Mouse (Mus musculus): Measurements from ENCODE around the gene Zfand4.
A peak's percentile ranks its signal among the peaks of the same experiment; 100 is the strongest.
"Not testable (repeated sequence)": the region's sequence is repeated elsewhere in the genome, so short reads cannot be mapped to it uniquely, and the experiment has no call there.

Zfand4 gene

DNA sequence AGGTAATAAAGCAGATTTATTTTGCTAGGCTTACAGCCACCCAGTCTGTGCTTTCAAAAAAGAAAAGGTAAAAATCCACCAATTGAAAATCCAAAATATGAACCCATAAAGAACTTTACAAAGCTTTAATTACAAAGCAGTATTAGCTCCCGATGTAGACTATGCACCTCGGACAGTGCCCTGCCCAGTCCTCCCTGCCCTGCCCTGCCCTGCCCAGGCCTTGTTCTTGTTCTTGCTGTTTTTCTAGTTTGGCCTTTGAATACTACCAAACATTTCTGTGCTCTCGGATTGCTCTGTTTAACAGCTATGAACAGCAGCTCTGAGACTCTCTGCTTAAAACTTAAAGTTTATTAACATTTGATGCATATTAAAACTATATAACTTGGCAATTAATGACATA is 62.6 kb downstream of the Zfand4 start:
- DNase-seq: no peak

DNA sequence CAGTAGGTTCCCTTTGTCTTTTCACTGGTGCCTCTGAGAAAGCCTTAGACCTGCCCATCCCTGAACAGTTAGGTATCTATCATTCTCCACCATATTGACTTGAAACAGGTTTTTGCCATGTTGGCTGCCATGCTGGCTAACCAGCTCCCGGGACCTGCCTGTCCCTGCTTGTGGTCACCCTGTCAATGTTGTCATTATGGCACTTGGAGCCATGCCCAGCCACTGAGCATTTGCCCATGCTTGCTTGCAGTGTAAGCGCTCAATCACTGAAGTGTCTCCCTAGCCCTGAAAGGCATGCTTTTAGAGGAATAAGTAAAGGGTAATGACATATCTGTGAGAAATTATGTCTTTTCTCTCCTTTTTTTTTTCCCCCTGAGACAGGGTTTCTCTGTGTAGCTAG is 67.4 kb downstream of the Zfand4 start:
- no peak for DNase-seq

DNA sequence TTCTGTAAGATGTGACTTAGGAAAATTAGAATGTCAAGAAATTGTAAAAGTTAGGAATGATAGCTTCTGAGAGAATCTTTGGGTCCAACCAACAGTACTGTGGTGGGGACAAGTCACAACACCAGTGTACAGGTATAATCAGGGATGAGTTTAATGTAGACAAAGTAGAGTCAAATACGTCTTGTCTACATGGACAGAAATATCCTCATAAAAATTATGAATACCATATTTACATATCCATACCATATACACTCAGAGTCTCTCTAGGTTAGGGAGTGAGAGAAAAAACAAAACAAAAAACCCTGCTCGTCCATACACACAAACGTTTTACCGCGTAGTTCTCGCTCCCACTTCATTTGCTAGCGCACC is 73.4 kb downstream of the Zfand4 start:
- DNase-seq: no peak

- DNase-seq: peak; percentile 97
Measured at GRCm38 (mm10) chr6:116337835-116338501, 73.9 kb downstream of the Zfand4 start, which contains the start of gene March8. TSS of gene March8 (plus strand) at chr6:116338024.

DNA sequence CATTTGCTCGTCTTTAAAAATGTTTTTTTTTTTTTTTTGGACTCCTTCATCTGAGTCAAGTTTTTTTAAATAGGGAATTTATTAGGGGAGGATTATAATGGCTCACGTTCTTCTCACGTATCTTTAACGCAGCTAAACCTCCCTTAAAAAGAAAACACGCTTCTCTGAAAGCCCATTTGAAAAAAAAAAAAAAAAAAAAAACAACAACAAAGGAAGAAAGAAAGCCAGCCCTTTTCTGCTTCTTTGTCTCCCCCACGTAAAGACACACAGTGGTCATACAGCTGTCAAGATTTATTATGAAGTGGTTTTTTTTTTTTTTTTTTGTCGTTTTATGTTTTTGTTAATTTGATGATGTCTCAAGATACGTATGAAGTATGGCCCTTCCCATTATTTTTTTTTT is 74.5 kb downstream of the Zfand4 start:
- DNase-seq: no peak

GRCm38 (mm10) chr6:116339088-116339487 is 75.1 kb downstream of the Zfand4 start:
- no peak for DNase-seq

GRCm38 (mm10) chr6:116340521-116340920 is 76.5 kb downstream of the Zfand4 start:
- no peak for DNase-seq

- no peak for DNase-seq
Measured at GRCm38 (mm10) chr6:116347953-116348352, 83.9 kb downstream of the Zfand4 start.

- DNase-seq: no peak
Measured at GRCm38 (mm10) chr6:116349997-116350396, 86.0 kb downstream of the Zfand4 start.

DNA sequence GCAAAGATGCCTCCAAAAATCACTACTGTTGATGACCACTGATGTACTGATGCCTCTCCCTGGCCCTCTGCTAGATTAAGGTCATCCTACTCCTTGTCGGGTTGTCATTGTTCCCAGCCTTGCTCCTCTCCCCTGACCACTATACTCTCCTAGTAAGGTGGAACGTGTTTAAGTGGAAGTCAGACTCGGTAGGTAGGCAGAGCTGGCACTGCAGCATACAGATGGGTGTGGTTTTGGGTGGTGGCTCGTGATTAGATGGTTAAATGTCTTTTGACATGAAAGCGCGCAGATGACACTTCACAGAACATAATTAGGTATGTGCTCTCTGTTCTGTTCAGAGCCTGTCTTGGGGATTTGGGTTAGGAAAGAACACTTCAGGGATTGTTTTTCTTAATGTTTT is 86.6 kb downstream of the Zfand4 start:
- DNase-seq: no peak

GRCm38 (mm10) chr6:116351534-116351933 is 87.5 kb downstream of the Zfand4 start:
- no peak for DNase-seq

GRCm38 (mm10) chr6:116353428-116353827 is 89.4 kb downstream of the Zfand4 start:
- no peak for DNase-seq

- DNase-seq: not testable (repeated sequence)
Measured at GRCm38 (mm10) chr6:116356311-116356947, 92.4 kb downstream of the Zfand4 start.

GRCm38 (mm10) chr6:116356948-116357325 is 92.9 kb downstream of the Zfand4 start:
- DNase-seq: no peak

- no peak for DNase-seq
Measured at GRCm38 (mm10) chr6:116358056-116358455, 94.0 kb downstream of the Zfand4 start.

GRCm38 (mm10) chr6:116359256-116359655 is 95.2 kb downstream of the Zfand4 start:
- DNase-seq: no peak

DNA sequence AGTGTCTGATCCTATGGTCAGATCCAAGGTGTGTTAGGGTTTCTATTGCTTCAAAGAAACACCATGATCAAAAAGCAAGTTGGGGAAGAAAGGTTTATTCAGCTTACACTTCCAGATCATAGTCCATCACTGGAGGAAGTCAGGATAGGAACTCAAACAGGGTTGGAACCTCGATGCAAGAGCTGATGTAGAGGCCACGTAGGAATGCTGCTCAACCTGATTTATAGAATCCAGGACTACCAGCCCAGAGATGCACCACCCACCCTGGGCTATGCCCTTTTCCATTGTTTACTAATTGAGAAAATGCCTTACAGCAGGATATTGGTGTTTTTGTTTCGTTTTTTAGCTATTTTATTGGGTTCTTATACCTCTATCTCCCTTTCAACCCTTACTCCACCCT is 97.4 kb downstream of the Zfand4 start:
- no peak for DNase-seq

- no peak for DNase-seq
Measured at GRCm38 (mm10) chr6:116361993-116362392, 98.0 kb downstream of the Zfand4 start.

DNA sequence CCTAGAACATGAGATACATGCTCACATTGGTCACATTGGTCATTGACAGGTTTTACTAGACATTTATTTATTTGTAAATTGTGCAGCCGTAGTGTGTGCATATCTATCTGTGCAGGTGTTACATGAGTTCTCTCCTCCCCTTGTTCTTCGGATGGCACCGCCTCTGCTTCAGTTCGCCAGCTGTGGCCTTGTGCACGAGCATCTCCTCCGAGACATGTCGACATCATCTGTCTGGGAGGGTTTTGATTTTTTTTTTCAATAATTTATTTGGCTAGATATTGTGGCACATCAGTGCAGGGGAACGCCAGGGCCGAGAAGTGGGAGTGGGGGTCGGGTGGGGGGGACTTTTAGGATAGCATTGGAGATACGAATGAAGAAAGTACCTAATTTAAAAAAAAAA is 103.9 kb downstream of the Zfand4 start:
- no peak for DNase-seq

DNA sequence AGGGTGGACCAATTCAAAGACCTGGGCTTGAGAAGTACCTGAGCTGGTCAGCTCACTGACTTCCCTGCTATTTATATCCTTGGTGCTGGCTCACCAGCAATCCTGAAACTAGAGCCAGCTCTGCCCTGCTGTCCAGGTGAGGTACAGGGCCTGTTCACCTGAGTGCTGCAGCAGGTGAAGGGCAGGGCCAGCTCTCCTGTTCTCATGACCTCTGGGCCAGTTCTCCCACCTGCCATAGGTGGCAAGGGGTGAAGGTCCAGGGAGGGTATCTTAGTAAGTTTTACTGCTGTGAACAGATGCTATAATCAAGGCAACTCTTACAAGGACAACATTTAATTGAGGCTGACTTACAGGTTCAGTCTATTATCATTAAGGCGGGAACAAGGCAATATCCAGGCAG is 105.8 kb downstream of the Zfand4 start:
- no peak for DNase-seq

DNA sequence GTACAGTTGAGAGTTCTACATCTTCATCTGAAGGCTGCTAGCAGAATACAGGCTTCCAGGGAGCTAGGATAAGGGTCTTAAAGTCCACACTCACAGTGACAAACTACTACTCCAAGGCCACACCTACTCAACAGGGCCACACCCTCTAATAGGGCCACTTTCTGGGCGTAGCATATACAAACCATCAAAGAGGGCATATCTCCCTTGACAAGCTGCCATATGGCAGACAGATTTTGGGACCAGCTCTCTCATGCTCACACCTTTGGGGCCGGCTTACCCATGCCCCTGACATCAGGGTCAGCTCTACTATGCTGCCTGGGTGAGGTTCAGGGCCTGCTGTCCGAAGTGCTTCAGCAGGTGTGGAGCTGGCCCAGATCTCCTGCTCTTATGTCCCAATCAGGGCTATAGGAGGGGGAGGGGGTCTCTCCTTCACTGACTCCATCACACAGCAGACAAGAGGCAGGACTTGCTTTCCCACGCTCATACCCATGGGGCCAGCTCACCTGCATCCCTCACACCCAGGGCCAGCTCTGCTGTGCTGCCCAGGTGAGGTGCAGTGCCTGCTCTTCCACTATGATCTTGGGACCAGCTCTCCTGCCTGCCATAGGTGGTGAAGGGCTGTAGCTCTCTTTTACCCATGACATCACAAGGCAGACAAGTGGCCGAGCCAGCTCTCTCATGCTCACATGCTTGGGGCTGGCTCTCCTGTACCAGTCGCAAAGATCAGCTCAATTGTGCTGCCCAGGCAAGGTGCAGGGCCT is 106.4 kb downstream of the Zfand4 start:
- DNase-seq: no peak

- DNase-seq: no peak
Measured at GRCm38 (mm10) chr6:116371500-116371899, 107.5 kb downstream of the Zfand4 start.

- no peak for DNase-seq
Measured at GRCm38 (mm10) chr6:116374136-116374535, 110.1 kb downstream of the Zfand4 start.

- DNase-seq: no peak
Measured at GRCm38 (mm10) chr6:116374618-116375017, 110.6 kb downstream of the Zfand4 start.

Measured in kidney, adult 18-20 months (tissue).